Mouse (Mus musculus): ENCODE results near the gene Arih2.
"Not testable (repeated sequence)": the region's sequence is repeated elsewhere in the genome, so short reads cannot be mapped to it uniquely, and the experiment has no call there.

GRCm38 (mm10) chr9:108655865-108656264 is 6.7 kb upstream of the Arih2 start:
- TF ChIP-seq CTCF (IDR thresholded peaks at IDR 0.05; ENCODE audit: control insufficient read depth, insufficient read depth, insufficient replicate concordance, low read depth, low read length); POLR2A (IDR thresholded peaks at IDR 0.05; ENCODE audit: control insufficient read depth, low read depth, low read length): not testable (repeated sequence)
